Mouse (Mus musculus) kidney, embryonic 16.5 days (tissue): ENCODE results near the gene Mcm2. TPM values are rescaled to one million over a fixed set of nuclear protein-coding genes. Genes with fewer than 3 reads are reported as not detected.
A peak's percentile ranks its signal among the peaks of the same experiment; 100 is the strongest.

ENCODE experiments used
- ATAC-seq: fragments of 200-750 bp; cut with Nextera tagmentation; 2 replicates; pipeline ENCODE4 v1.8.0; 2017; ENCODE audit warnings: moderate TSS enrichment; ENCODE audit not compliant: low FRiP score, low TSS enrichment
- H3K27ac ChIP-seq: fragments of 300-500 bp; sonication (generic); 2 replicates; pipeline ENCODE4 v1.5.1; 2014; ENCODE audit warnings: low read length
- H3K27me3 ChIP-seq: fragments of 300-500 bp; sonication (generic); 2 replicates; pipeline ENCODE4 v1.6.1; 2014; ENCODE audit warnings: low read length, control low read depth, mixed read lengths; ENCODE audit not compliant: insufficient read depth
- H3K36me3 ChIP-seq: fragments of 300-500 bp; sonication (generic); 2 replicates; pipeline ENCODE4 v1.6.1; 2014; ENCODE audit warnings: low read length, control low read depth, mixed read lengths; ENCODE audit not compliant: insufficient read depth
- H3K4me1 ChIP-seq: fragments of 300-500 bp; sonication (generic); 2 replicates; pipeline ENCODE4 v1.6.1; 2014; ENCODE audit warnings: low read length, control low read depth, mixed read lengths; ENCODE audit not compliant: insufficient read depth
- H3K4me2 ChIP-seq: fragments of 300-500 bp; sonication (generic); replicated peaks from 2 replicates; pipeline ENCODE4 v1.6.1; 2014; ENCODE audit warnings: low read depth, low read length
- H3K4me3 ChIP-seq: fragments of 300-500 bp; sonication (generic); 2 replicates; pipeline ENCODE4 v1.5.1; 2014; ENCODE audit warnings: mild to moderate bottlenecking, low read length
- H3K9ac ChIP-seq: fragments of 300-500 bp; sonication (generic); replicated peaks from 2 replicates; pipeline ENCODE4 v1.6.1; 2014; ENCODE audit warnings: low read length
- H3K9me3 ChIP-seq: fragments of 300-500 bp; sonication (generic); 2 replicates; pipeline ENCODE4 v1.6.1; 2016; ENCODE audit warnings: low read length, control low read depth
- WGBS: fragments of 180-500 bp; shearing (Covaris S2); extraction: QIAGEN DNeasy Blood & Tissue Kit; methylation state at CpG from one replicate; pipeline ENCODE4 v1.1.7; 2014; 5-methylcytosine and 5-hydroxymethylcytosine counted together
- polyA plus RNA-seq: library from polyadenylated mRNA; unstranded; fragments of >200 nt; fragmentation: Nextera tagmentation; extraction: Ambion mirVana; gene quantifications from 2 replicates; pipeline ENCODE4 v1.2.1, GENCODE M21; 2015

Mcm2 gene
- polyA plus RNA-seq, 1 experiment from 2014 or later = 151 TPM

DNA sequence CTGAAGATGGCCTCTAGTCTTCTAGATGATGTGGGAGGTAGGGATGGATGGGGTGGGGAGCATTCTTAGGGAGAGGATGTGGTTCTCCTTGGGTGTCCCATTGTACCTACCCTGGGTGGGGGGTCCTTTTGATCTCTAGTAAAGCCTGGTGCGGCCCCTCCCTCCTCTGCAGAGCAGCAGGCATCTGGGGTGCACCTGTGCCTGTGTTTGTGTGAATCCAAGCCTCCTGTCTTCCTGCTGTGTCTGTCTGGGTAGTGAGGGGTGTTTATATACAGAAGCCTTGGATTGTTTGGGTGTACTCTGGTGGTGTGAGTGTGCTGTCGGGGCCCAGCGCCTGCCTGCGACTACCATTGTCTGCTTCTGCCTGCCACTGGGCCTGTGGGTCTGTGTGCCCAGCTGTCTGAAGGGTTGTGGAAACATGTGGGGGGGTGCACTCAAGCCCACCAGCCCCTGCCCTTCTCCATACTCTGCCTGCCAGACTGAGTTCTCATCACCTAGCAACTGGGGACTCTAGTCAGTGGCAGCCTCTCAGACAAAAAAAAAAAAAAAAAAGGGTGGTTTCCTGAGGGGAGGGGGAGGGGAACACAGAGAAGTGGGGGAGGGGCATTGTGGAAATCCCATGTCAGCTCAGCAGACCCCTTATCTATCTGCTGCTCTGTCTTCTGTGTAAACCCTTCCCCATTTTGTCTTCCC is 39.5 kb upstream of the Mcm2 start:
- H3K4me3 ChIP-seq = no peak overlapping the region

DNA sequence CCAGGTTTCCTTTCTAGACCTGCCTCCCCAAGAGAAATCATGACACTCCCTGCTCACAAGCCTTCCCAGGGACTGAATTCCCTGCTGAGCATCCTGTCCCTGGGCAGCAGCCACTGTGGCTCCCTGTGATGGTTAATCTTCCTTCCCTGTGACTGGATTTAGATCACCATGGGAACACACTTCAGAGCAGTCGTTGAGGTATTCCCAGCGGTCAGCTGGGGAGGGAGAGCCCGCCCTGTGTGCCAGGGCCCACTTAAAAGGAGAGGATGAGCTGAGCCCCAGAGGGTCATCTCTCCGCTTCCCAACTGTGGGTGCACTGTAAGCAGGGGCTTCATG is 38.6 kb upstream of the Mcm2 start:
- ATAC-seq = no peak
- 70% methylated on average over 4 of the region's 4 CpGs for WGBS
- no peak overlapping the region for H3K9ac ChIP-seq
- H3K4me2 ChIP-seq = no peak overlapping the region
- no peaks in the 10 kb centered on the region for H3K27me3 ChIP-seq
- H3K4me3 ChIP-seq = no peak overlapping the region
- no peak overlapping the region for H3K27ac ChIP-seq
- H3K9me3 ChIP-seq = no peaks in the 10 kb centered on the region
- peaks cover 11% of the 10 kb centered on the region for H3K4me1 ChIP-seq
- no peaks in the 10 kb centered on the region for H3K36me3 ChIP-seq

More for the DNA sequence above, 39.5 kb upstream of the Mcm2 start:
- Histone ChIP-seq H3K36me3 (no peaks in the 10 kb centered on the region), H3K4me2 (no peak overlapping the region), H3K4me1 (peaks cover 11% of the 10 kb centered on the region), H3K9ac (no peak overlapping the region), H3K9me3 (no peaks in the 10 kb centered on the region), H3K27ac (no peak overlapping the region), H3K27me3 (no peaks in the 10 kb centered on the region)
- ATAC-seq = no peak
- 73% methylated on average over 4 of the region's 4 CpGs for WGBS

DNA sequence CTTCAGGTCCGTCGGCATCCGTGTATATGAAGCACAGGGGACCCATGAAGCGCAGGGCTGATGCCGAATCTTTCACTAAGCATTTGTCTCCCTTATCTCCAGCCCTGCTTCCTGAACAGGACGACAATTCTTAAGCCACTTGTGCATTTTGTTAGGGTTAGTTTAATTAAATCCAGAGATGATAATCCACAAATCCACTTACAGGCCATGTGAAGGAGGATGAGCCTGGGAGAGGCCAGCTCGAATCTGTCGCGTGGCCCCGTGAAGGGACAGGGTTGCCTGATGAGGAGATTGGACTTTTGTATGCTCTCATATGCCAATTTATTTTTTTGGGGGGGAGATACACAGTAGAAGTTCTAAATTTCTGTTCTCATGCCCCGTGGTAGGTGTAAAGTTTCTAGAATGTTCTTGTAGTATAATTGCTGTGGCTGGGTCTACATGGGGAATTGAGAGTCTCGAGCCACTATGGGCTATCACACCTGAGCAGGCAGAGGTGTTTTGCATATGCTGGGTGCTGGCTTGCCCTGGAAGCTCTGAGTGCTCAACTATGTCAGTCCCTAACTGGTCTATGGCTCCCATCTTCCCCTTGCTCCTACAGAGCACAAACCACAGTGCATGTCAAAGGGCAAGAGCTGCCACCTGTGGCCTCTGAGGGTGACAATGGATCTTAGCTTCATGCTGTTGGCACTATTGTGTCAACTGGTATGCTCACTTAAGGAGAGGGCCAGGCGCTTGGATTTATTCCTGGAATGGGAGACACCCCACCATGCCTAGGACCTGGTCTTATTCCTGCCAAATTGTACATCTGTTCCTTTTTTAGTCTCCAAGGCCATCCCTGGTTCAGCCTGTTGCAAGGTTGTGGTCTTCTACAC is 38.0 kb upstream of the Mcm2 start:
- Histone ChIP-seq H3K27me3 (no peaks in the 10 kb centered on the region), H3K9ac (no peak overlapping the region), H3K4me3 (no peak overlapping the region), H3K4me1 (peaks cover 11% of the 10 kb centered on the region), H3K9me3 (no peaks in the 10 kb centered on the region), H3K36me3 (no peaks in the 10 kb centered on the region), H3K27ac (no peak overlapping the region), H3K4me2 (no peak overlapping the region)
- 73% methylated on average over 13 of the region's 13 CpGs for WGBS
- no peak for ATAC-seq

DNA sequence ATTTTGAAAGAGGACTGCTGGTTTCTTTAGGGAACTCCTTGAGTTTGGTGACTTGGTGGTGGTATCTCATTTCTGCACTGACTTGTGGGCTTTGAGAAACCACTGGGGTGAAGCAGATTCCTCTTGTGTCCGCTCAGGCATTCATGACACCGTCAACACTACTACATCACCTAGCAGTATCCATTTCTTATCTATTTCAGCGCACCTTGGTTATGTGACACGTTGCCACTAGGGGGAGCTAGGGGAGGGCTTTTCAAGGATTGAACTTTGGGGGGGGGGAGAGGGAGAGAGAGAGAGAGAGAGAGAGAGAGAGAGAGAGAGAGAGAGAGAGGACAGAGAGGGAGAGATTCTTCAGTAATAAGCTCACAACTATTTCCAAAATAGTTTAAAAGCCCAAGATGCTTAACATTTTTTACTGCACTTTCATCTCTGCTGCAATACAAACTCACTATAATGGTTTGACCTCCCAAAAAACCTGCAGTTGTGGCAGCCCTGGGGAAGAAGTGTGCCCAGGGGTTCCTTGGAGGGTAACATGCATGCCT is 37.2 kb upstream of the Mcm2 start:
- no peaks in the 10 kb centered on the region for H3K9me3 ChIP-seq
- no peak overlapping the region for H3K9ac ChIP-seq
- no peak overlapping the region for H3K4me2 ChIP-seq
- peaks cover 11% of the 10 kb centered on the region for H3K4me1 ChIP-seq
- no peaks in the 10 kb centered on the region for H3K27me3 ChIP-seq
- WGBS = 13% methylated on average over 4 of the region's 4 CpGs
- ATAC-seq = no peak
- no peak overlapping the region for H3K27ac ChIP-seq
- H3K36me3 ChIP-seq = no peaks in the 10 kb centered on the region
- no peak overlapping the region for H3K4me3 ChIP-seq

DNA sequence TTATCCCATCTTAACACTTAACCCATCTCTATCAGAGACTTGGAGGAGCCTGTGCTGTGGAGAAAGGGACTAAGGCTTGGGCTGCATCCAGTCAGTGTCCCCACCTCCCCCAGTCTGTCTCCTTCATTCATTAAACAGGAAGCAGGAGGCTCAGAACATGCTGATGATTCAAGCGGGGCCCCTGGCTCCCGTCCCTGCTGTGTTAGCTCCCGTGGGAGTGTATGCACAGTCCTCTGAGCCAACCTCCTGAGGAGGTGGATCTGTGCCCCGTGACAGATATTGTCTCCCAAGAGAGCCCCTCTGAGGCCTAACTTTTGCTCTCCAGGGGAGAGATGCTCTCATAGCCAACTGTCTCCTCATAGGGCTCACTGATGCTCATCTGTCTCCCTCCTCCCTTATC is 36.2 kb upstream of the Mcm2 start:
- Histone ChIP-seq H3K9me3 (no peaks in the 10 kb centered on the region), H3K27ac (no peak overlapping the region), H3K4me3 (no peak overlapping the region), H3K36me3 (no peaks in the 10 kb centered on the region), H3K4me1 (peaks cover 11% of the 10 kb centered on the region), H3K4me2 (no peak overlapping the region), H3K27me3 (no peaks in the 10 kb centered on the region), H3K9ac (no peak overlapping the region)
- no peak for ATAC-seq
- WGBS = 11% methylated on average over 4 of the region's 4 CpGs

GRCm38 (mm10) chr6:88934132-88934531 is 35.6 kb upstream of the Mcm2 start:
- no peaks in the 10 kb centered on the region for H3K9me3 ChIP-seq
- no peak overlapping the region for H3K4me2 ChIP-seq
- H3K4me3 ChIP-seq = no peak overlapping the region
- no peak overlapping the region for H3K27ac ChIP-seq
- no peak overlapping the region for H3K9ac ChIP-seq
- H3K4me1 ChIP-seq = peaks cover 11% of the 10 kb centered on the region
- H3K36me3 ChIP-seq = no peaks in the 10 kb centered on the region
- no peaks in the 10 kb centered on the region for H3K27me3 ChIP-seq
- WGBS = 40% methylated on average over 4 of the region's 4 CpGs
- ATAC-seq = 0 out of 2 replicates have a peak, but pooled peaks have one; percentile 31

- Histone ChIP-seq H3K9ac (no peak overlapping the region), H3K36me3 (no peaks in the 10 kb centered on the region), H3K27ac (no peak overlapping the region), H3K9me3 (no peaks in the 10 kb centered on the region), H3K4me2 (no peak overlapping the region), H3K4me3 (no peak overlapping the region), H3K27me3 (no peaks in the 10 kb centered on the region), H3K4me1 (peaks cover 11% of the 10 kb centered on the region)
- WGBS = 71% methylated on average over 2 of the region's 2 CpGs
- no peak for ATAC-seq
These were observed 32.9 kb upstream of the Mcm2 start for GRCm38 (mm10) chr6:88931449-88931848.

- Histone ChIP-seq H3K27me3 (no peaks in the 10 kb centered on the region), H3K4me2 (no peak overlapping the region), H3K4me1 (peaks cover 20% of the 10 kb centered on the region), H3K9me3 (no peaks in the 10 kb centered on the region), H3K36me3 (no peaks in the 10 kb centered on the region), H3K9ac (no peak overlapping the region), H3K4me3 (no peak overlapping the region), H3K27ac (no peak overlapping the region)
- ATAC-seq = no peak
- WGBS = 72% methylated on average over 7 of the region's 7 CpGs
These were observed 31.5 kb upstream of the Mcm2 start for GRCm38 (mm10) chr6:88930049-88930448.

DNA sequence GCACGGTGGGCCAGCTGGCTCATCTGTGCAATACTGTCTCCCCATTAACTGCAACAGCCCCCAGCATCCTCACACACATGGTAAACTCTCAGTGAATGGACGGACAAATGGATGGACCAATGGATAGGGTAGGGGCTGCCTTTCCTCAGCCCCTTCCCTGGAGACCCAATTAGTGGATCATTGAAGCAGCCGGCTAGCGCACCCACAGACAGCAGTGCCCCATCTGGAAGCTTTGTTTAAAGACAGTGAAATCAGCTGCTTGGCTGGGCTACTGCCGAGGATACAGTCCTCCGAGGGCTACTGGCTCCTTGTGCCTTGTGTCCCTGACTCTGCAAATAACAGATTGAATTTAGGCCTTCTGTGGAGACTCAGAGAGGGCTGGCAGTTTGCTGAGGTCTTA is 30.9 kb upstream of the Mcm2 start:
- no peak overlapping the region for H3K27ac ChIP-seq
- no peak for ATAC-seq
- no peaks in the 10 kb centered on the region for H3K27me3 ChIP-seq
- no peaks in the 10 kb centered on the region for H3K9me3 ChIP-seq
- H3K4me1 ChIP-seq = peaks cover 22% of the 10 kb centered on the region
- no peaks in the 10 kb centered on the region for H3K36me3 ChIP-seq
- WGBS = 74% methylated on average over 6 of the region's 6 CpGs
- no peak overlapping the region for H3K4me3 ChIP-seq
- no peak overlapping the region for H3K9ac ChIP-seq
- H3K4me2 ChIP-seq = no peak overlapping the region

DNA sequence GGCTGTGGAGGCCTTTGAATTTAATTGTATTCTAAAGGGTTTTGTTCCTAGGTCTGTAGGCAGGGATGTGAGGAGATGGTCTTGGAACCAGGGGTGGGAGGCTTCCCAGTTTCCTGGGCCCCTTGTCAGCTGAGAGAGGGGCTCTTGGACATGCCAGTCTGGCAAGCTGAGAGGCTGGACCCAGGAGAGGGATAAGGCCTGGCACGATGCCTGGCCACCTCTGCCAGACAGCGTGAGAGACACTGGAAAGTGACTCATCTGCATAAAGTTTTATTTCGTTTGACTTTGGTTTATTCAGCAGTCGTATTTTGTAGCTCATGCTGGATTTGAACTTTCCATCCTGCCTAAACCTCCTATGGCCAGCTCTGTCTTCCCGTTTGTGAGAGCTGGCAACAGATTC is 30.0 kb upstream of the Mcm2 start:
- H3K4me1 ChIP-seq = peaks cover 19% of the 10 kb centered on the region
- no peak overlapping the region for H3K9ac ChIP-seq
- no peak overlapping the region for H3K27ac ChIP-seq
- ATAC-seq = no peak
- H3K4me3 ChIP-seq = no peak overlapping the region
- WGBS = 75% methylated on average over 5 of the region's 5 CpGs
- H3K36me3 ChIP-seq = no peaks in the 10 kb centered on the region
- H3K27me3 ChIP-seq = no peaks in the 10 kb centered on the region
- H3K4me2 ChIP-seq = no peak overlapping the region
- no peaks in the 10 kb centered on the region for H3K9me3 ChIP-seq
